Mouse (Mus musculus) heart, embryonic 14.5 days (tissue): ENCODE measurements at regions not wholly inside any gene's neighbourhood (a gene's known extent, or its start where the extent isn't known, plus 50 kb on each side); places are given as distances from the start of the nearest gene placed in this dataset.

Experiments
- ATAC-seq: fragments of 200-750 bp; cut with Nextera tagmentation; 2 replicates; pipeline ENCODE4 v1.8.0; 2017; ENCODE audit warnings: low read depth, moderate TSS enrichment; ENCODE audit not compliant: insufficient number of reproducible peaks, insufficient read depth, low FRiP score
- H3K27ac ChIP-seq, 2 experiments: fragments of 200-500 bp in 1 of 2; fragments of 300-500 bp in 1 of 2; sonication (generic) in 1 of 2; replicated peaks in 1 of 2; 2 replicates each; pipeline ENCODE4 v1.5.1; 2012 to 2014; ENCODE audit warnings: low read depth in 2 of 2, low read length in 2 of 2, control low read depth in 1 of 2, mild to moderate bottlenecking in 1 of 2, mixed read lengths in 1 of 2; ENCODE audit not compliant: control insufficient read depth in 1 of 2, insufficient read depth in 1 of 2
- H3K27me3 ChIP-seq: fragments of 300-500 bp; sonication (generic); 2 replicates; pipeline ENCODE4 v1.6.1; 2014; ENCODE audit warnings: mild to moderate bottlenecking, low read length, control low read depth; ENCODE audit not compliant: control insufficient read depth, insufficient read depth
- H3K36me3 ChIP-seq: fragments of 300-500 bp; sonication (generic); 2 replicates; pipeline ENCODE4 v1.6.1; 2014; ENCODE audit warnings: mild to moderate bottlenecking, control low read depth, low read length, mixed read lengths; ENCODE audit not compliant: control insufficient read depth, insufficient read depth
- H3K4me1 ChIP-seq, 2 experiments: fragments of 200-500 bp in 1 of 2; fragments of 300-500 bp in 1 of 2; sonication (generic) in 1 of 2; 2 replicates each; pipeline ENCODE4 v1.6.1; 2012 to 2014; ENCODE audit warnings: low read length in 2 of 2, control low read depth in 1 of 2, mixed read lengths in 1 of 2; ENCODE audit not compliant: control insufficient read depth in 2 of 2, insufficient read depth in 2 of 2
- H3K4me2 ChIP-seq: fragments of 300-500 bp; sonication (generic); 2 replicates; pipeline ENCODE4 v1.6.1; 2014; ENCODE audit warnings: mild to moderate bottlenecking, low read length
- H3K4me3 ChIP-seq, 2 experiments: fragments of 200-500 bp in 1 of 2; fragments of 300-500 bp in 1 of 2; sonication (generic) in 1 of 2; 2 replicates each; pipeline ENCODE4 v1.5.1; 2012 to 2014; ENCODE audit warnings: low read length in 2 of 2, mild to moderate bottlenecking in 2 of 2, control low read depth in 1 of 2, low read depth in 1 of 2, moderate library complexity in 1 of 2; ENCODE audit not compliant: control insufficient read depth in 1 of 2, insufficient read depth in 1 of 2
- H3K9ac ChIP-seq: fragments of 300-500 bp; sonication (generic); 2 replicates; pipeline ENCODE4 v1.6.1; 2014; ENCODE audit warnings: mild to moderate bottlenecking, low read length
- H3K9me3 ChIP-seq: fragments of 300-500 bp; sonication (generic); 2 replicates; pipeline ENCODE4 v1.6.1; 2016; ENCODE audit warnings: low read length, control low read depth; ENCODE audit not compliant: control insufficient read depth
- WGBS: fragments of 180-500 bp; shearing (Covaris S2); extraction: QIAGEN DNeasy Blood & Tissue Kit; methylation state at CpG from one replicate; pipeline ENCODE4 v1.1.7; 2014; 5-methylcytosine and 5-hydroxymethylcytosine counted together

- ATAC-seq: no peak
- H3K4me2 ChIP-seq: no peak overlapping the region
- no peaks in the 10 kb centered on the region for H3K36me3 ChIP-seq
- H3K4me3 ChIP-seq: no peak overlapping the region
- WGBS: 91% methylated on average over 13 of the region's 13 CpGs
- no peak overlapping the region for H3K9ac ChIP-seq
- H3K27ac ChIP-seq: no peak overlapping the region
- no peaks in the 10 kb centered on the region for H3K4me1 ChIP-seq
- no peaks in the 10 kb centered on the region for H3K9me3 ChIP-seq
- peaks cover 5% of the 10 kb centered on the region; the same call in 1 of the 2 replicates for H3K27me3 ChIP-seq
These were observed 279.2 kb upstream of the Tle3 start for GRCm38 (mm10) chr9:61092834-61093479.

GRCm38 (mm10) chr9:61095069-61095775 lies 276.9 kb upstream of the Tle3 start:
- Histone ChIP-seq H3K4me1 (no peaks in the 10 kb centered on the region), H3K4me3 (no peak overlapping the region), H3K9ac (no peak overlapping the region), H3K27ac (no peak overlapping the region), H3K4me2 (no peak overlapping the region), H3K27me3 (peaks cover 5% of the 10 kb centered on the region; the same call in 1 of the 2 replicates), H3K36me3 (no peaks in the 10 kb centered on the region), H3K9me3 (no peaks in the 10 kb centered on the region)
- 67% methylated on average over 2 of the region's 2 CpGs for WGBS
- ATAC-seq: no peak

GRCm38 (mm10) chr9:61101741-61102450 lies 270.3 kb upstream of the Tle3 start:
- WGBS: 79% methylated on average over 7 of the region's 7 CpGs
- Histone ChIP-seq H3K36me3 (no peaks in the 10 kb centered on the region), H3K4me1 (no peaks in the 10 kb centered on the region), H3K4me3 (no peak overlapping the region), H3K9me3 (no peaks in the 10 kb centered on the region), H3K27ac (no peak overlapping the region), H3K4me2 (no peak overlapping the region), H3K9ac (no peak overlapping the region), H3K27me3 (no peaks in the 10 kb centered on the region)
- no peak for ATAC-seq

GRCm38 (mm10) chr9:61102451-61103358 lies 269.5 kb upstream of the Tle3 start:
- ATAC-seq: no peak
- no peak overlapping the region for H3K4me2 ChIP-seq
- H3K9me3 ChIP-seq: no peaks in the 10 kb centered on the region
- H3K27ac ChIP-seq: no peak overlapping the region
- WGBS: 73% methylated on average over 24 of the region's 24 CpGs
- H3K36me3 ChIP-seq: no peaks in the 10 kb centered on the region
- H3K4me3 ChIP-seq: no peak overlapping the region
- H3K9ac ChIP-seq: no peak overlapping the region
- H3K4me1 ChIP-seq: no peaks in the 10 kb centered on the region
- H3K27me3 ChIP-seq: no peaks in the 10 kb centered on the region

GRCm38 (mm10) chr9:61105550-61106280 lies 266.5 kb upstream of the Tle3 start:
- Histone ChIP-seq H3K9me3 (no peaks in the 10 kb centered on the region), H3K4me3 (no peak overlapping the region), H3K36me3 (no peaks in the 10 kb centered on the region), H3K4me1 (no peaks in the 10 kb centered on the region), H3K27ac (no peak overlapping the region), H3K27me3 (peaks cover under 1% of the 10 kb centered on the region; the same call in 1 of the 2 replicates), H3K9ac (no peak overlapping the region), H3K4me2 (no peak overlapping the region)
- no peak for ATAC-seq
- 81% methylated on average over 15 of the region's 15 CpGs for WGBS

- ATAC-seq: no peak
- H3K9ac ChIP-seq: no peak overlapping the region
- H3K27me3 ChIP-seq: peaks cover 12% of the 10 kb centered on the region; the same call in 1 of the 2 replicates
- no peaks in the 10 kb centered on the region for H3K4me1 ChIP-seq
- no peak overlapping the region for H3K27ac ChIP-seq
- H3K4me3 ChIP-seq: no peak overlapping the region
- no peak overlapping the region for H3K4me2 ChIP-seq
- 88% methylated on average over 5 of the region's 5 CpGs for WGBS
- no peaks in the 10 kb centered on the region for H3K9me3 ChIP-seq
- no peaks in the 10 kb centered on the region for H3K36me3 ChIP-seq
These were observed 262.5 kb upstream of the Tle3 start for GRCm38 (mm10) chr9:61109519-61110285.
